Mouse (Mus musculus): ENCODE data around the gene Fads3. TPM values are rescaled to one million over a fixed set of nuclear protein-coding genes. Genes with fewer than 3 reads are reported as not detected.
A peak's percentile ranks its signal among the peaks of the same experiment; 100 is the strongest.

Fads3 gene
- polyA plus RNA-seq, 1 experiment from 2014 or later: 5.8 TPM

DNA sequence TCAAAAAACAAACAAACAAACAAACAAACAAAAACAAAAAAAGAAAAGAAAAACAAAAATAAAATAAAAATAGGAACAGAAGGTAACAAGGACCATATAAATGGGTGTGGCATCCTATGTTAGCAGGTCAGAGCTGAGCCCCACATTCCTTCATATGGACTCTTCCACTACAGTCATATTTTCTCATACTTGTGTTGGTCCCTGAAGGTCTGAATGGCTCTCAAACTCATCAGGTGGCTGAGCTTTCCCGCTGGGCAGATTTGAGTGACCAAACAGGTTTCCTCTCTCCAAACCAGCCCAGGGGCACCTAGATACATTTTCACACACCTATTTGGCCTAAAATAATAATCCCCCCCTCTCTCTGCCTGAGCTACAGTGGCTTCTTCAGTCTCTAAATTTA lies 30.0 kb upstream of the Fads3 start:
- Histone ChIP-seq H3K4me3 (replicated peaks) (no peak overlapping the region), H3K36me3 (no peaks in the 10 kb centered on the region), H3K27me3 (no peaks in the 10 kb centered on the region), H3K4me1 (replicated peaks) (peaks cover 35% of the 10 kb centered on the region), H3K27ac (no peak overlapping the region), H3K4me2 (no peak overlapping the region), H3K9ac (replicated peaks) (no peak overlapping the region), H3K9me3 (no peaks in the 10 kb centered on the region)
- ATAC-seq (ENCODE audit: insufficient number of reproducible peaks, insufficient read depth, low FRiP score, low TSS enrichment, low read depth): no peak
- WGBS: 62% methylated on average over 1 of the region's 1 CpGs

DNA sequence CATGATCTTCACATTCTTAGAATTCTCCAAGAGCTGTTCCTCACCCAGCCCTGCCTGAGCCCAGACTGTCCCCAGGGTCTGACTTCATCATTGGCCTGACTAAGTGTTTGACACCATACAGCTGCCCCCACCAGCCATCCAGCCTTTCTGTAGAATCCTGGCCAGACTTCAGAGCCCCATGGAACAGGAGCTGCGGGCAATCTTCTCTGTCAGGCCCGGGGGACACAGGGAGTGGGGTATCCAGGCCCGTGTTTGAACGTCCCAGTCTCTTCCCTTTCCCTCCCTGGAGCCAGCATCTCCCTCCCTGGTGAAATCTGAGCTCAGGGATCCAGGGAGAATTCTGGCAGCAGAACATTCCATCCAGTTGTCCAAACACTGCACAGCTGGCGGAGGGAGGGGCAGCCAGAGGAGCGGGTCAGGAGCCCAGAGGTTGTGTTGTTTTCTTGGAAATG lies 28.5 kb upstream of the Fads3 start:
- peak; percentile 19; the same call in 1 of the 2 replicates for ATAC-seq (ENCODE audit: insufficient number of reproducible peaks, insufficient read depth, low FRiP score, low TSS enrichment, low read depth)
- Histone ChIP-seq H3K36me3 (no peaks in the 10 kb centered on the region), H3K4me3 (replicated peaks) (no peak overlapping the region), H3K27me3 (no peaks in the 10 kb centered on the region), H3K4me2 (peak overlapping the region; percentile 34; the same call in 1 of the 2 replicates), H3K9ac (replicated peaks) (peak overlapping the region; percentile 42; the same call in 1 of the 2 replicates), H3K4me1 (replicated peaks) (peaks cover 43% of the 10 kb centered on the region), H3K27ac (peak overlapping the region; percentile 96), H3K9me3 (no peaks in the 10 kb centered on the region)
- 5% methylated on average over 6 of the region's 6 CpGs for WGBS

DNA sequence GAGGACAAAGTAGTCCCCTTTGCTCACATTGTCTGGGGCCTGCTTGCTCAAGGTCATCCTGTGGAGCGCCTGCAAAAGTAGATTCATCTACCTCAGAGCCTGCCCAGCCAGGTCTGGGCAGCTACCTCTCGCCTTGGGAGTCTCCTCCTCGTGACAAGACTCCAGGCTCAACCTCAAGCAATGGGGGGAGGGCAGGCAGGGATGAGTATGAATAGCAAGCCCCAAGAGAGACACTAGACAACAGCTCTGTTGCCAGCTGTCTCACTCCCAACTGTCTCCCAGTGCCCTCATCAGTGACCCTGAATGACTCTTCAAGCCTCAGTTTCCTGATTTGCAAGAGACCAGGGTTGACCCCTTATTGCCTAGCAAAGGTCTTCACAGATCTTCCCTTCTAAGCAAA lies 28.0 kb upstream of the Fads3 start:
- no peak for ATAC-seq (ENCODE audit: insufficient number of reproducible peaks, insufficient read depth, low FRiP score, low TSS enrichment, low read depth)
- H3K9ac ChIP-seq (replicated peaks): peak overlapping the region; percentile 42; the same call in 1 of the 2 replicates

DNA sequence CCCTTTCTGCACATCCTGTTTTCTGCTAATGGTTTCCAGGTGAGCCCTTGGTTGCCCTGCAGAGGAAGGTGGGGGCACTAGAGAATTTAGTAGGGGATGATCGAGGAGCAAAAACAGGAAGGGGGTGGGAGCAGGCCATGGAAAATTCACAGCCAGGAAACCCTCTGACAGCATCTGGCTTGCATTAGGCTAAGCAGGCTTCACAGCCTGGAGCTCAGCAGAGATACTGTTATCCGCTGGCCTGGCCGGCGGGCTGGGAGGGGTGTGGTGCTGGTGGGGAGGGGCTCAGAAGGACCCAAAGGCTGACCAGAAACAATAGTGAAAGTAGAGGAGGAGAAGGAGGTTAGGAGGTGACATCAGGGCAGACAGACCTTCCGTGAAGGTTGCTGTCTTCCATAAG lies 27.5 kb upstream of the Fads3 start:
- 4% methylated on average over 5 of the region's 5 CpGs for WGBS
- Histone ChIP-seq H3K36me3 (no peaks in the 10 kb centered on the region), H3K27ac (peak overlapping the region; percentile 96), H3K9me3 (no peaks in the 10 kb centered on the region), H3K4me1 (replicated peaks) (peaks cover 52% of the 10 kb centered on the region), H3K4me3 (replicated peaks) (no peak overlapping the region), H3K9ac (replicated peaks) (no peak overlapping the region), H3K4me2 (0 out of 2 replicates have a peak overlapping the region, but pooled peaks have one; percentile 34), H3K27me3 (no peaks in the 10 kb centered on the region)
- ATAC-seq (ENCODE audit: insufficient number of reproducible peaks, insufficient read depth, low FRiP score, low TSS enrichment, low read depth): peak; percentile 76

More for the DNA sequence above, 28.0 kb upstream of the Fads3 start:
- peaks cover 46% of the 10 kb centered on the region for H3K4me1 ChIP-seq (replicated peaks)
- no peaks in the 10 kb centered on the region for H3K36me3 ChIP-seq
- 14% methylated on average over 3 of the region's 3 CpGs for WGBS
- peak overlapping the region; percentile 96 for H3K27ac ChIP-seq
- no peaks in the 10 kb centered on the region for H3K9me3 ChIP-seq
- H3K4me3 ChIP-seq (replicated peaks): no peak overlapping the region
- H3K4me2 ChIP-seq: peak overlapping the region; percentile 34
- no peaks in the 10 kb centered on the region for H3K27me3 ChIP-seq

DNA sequence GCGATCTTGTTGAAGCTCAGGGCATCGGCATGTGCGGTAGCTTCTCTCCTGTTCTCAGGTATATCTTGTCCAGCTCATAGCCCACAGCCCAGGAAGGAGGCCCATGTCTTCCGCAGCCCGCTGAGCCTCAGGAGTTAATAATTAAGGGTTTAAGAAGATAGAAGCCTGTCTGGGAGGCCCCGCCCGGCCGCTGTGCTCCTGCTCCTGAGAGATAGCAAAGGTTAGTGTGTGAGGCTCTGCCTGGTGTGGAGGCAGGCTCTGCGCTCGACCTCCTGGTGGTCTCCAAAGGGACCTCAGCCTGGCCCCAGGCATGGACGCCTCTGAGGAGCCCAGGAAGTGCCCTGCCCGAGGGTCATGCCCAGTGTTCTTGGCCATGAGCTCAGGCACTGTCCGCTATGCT lies 26.5 kb upstream of the Fads3 start:
- no peak overlapping the region for H3K4me3 ChIP-seq (replicated peaks)
- peak overlapping the region; percentile 96 for H3K27ac ChIP-seq
- 70% methylated on average over 13 of the region's 13 CpGs for WGBS

DNA sequence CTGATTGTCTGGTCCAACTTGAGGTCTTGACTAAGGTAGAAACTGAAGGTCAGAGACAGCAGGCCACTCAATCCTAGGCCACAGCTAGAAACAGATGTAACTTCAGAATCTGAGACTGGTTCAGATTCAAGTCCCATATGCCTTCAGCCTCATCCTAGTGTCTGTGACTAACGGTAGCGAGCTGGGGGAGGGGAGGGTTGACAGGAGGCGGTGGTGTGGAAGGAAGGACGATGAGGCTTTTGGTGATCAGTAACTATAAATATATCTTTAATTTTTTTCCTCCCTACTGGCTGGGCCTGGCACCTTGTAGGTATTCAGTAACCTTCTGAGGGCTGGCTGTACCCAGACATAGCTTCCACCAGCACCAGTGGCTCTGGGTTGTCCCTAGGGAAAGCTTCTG lies 25.9 kb upstream of the Fads3 start:
- Histone ChIP-seq H3K4me2 (no peak overlapping the region), H3K27me3 (no peaks in the 10 kb centered on the region), H3K36me3 (no peaks in the 10 kb centered on the region), H3K4me3 (replicated peaks) (no peak overlapping the region), H3K9ac (replicated peaks) (no peak overlapping the region), H3K27ac (peak overlapping the region; percentile 45; the same call in 1 of the 2 replicates), H3K4me1 (replicated peaks) (peaks cover 64% of the 10 kb centered on the region), H3K9me3 (no peaks in the 10 kb centered on the region)
- ATAC-seq (ENCODE audit: insufficient number of reproducible peaks, insufficient read depth, low FRiP score, low TSS enrichment, low read depth): no peak
- 72% methylated on average over 4 of the region's 4 CpGs for WGBS

More for the DNA sequence above, 26.5 kb upstream of the Fads3 start:
- H3K4me1 ChIP-seq (replicated peaks): peaks cover 61% of the 10 kb centered on the region
- H3K9me3 ChIP-seq: no peaks in the 10 kb centered on the region
- no peak overlapping the region for H3K4me2 ChIP-seq
- no peaks in the 10 kb centered on the region for H3K27me3 ChIP-seq
- ATAC-seq (ENCODE audit: insufficient number of reproducible peaks, insufficient read depth, low FRiP score, low TSS enrichment, low read depth): no peak
- no peaks in the 10 kb centered on the region for H3K36me3 ChIP-seq
- 0 out of 2 replicates have a peak overlapping the region, but pooled peaks have one; percentile 23 for H3K9ac ChIP-seq (replicated peaks)

DNA sequence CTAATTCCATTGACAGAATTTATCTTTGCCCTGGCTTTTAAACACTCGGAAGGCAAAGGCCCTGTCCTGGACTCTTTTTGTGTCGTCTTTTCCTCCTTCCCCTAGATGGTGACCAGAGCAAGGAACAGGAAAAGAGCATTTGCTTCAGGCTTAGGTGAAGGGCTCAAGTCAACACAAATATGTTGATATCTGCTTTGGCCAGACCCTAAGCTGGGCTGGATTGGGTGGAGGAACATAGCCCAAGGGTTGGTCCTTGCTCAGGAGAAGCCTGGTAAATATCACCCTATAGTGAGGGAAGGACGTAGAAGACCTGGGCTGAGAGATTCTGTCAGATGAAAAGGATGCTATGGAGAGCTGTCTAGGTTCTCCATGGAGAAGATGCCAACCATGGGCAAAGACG lies 25.2 kb upstream of the Fads3 start:
- Histone ChIP-seq H3K4me3 (replicated peaks) (no peak overlapping the region), H3K9ac (replicated peaks) (no peak overlapping the region), H3K4me1 (replicated peaks) (peaks cover 64% of the 10 kb centered on the region), H3K9me3 (no peaks in the 10 kb centered on the region), H3K27ac (no peak overlapping the region), H3K27me3 (no peaks in the 10 kb centered on the region), H3K36me3 (no peaks in the 10 kb centered on the region), H3K4me2 (no peak overlapping the region)
- ATAC-seq (ENCODE audit: insufficient number of reproducible peaks, insufficient read depth, low FRiP score, low TSS enrichment, low read depth): no peak
- 92% methylated on average over 4 of the region's 4 CpGs for WGBS

DNA sequence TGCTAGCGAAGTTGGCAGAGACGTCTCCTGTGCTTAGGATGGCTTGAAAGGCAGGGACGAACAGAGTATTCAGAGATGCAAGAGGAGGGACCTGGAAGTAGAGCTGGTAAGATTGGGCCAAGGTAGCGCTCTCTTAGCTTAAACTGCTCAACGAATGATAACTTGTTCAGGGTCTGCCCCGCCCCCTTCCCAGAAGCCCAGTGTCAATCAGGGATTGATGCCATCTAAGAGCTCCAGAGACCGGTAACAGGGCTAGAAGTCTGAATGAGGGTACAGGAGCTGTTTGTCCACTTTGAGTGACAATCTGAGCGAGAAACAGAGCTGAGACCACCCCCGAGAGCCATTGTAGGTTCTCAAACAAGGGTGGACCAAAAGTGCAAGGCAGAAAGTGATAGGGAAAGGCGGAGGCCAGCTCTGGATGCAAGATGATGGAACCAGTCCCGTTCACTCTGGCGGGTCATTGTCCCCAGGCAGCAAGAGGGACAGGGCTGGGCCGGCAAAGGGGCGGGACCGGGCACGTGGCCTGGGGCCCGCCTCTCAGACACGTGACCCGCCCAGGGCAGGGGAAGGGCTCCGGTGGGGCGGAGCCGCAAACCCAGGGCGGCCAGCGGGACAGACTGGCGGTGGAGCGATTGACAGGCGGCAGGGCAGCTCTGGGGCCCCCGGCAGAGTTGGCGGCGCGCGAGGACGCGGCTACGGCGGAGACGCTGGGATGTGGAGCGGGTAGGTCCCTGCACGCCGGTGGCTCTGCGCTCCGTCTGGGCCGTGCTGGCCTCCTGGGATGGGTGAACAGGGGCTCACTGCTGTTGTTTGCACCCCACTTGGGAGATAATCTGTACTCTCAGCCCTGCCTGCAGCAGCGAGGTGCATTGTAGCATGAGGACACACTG lies 23.5 kb upstream of the Fads3 start:
- H3K4me3 ChIP-seq (replicated peaks): peak overlapping the region; percentile 62
- peak; percentile 86 for ATAC-seq (ENCODE audit: insufficient number of reproducible peaks, insufficient read depth, low FRiP score, low TSS enrichment, low read depth)
- no peaks in the 10 kb centered on the region for H3K36me3 ChIP-seq
- H3K27ac ChIP-seq: peak overlapping the region; percentile 87
- no peaks in the 10 kb centered on the region for H3K9me3 ChIP-seq
- H3K9ac ChIP-seq (replicated peaks): peak overlapping the region; percentile 72
- H3K4me1 ChIP-seq (replicated peaks): peaks cover 68% of the 10 kb centered on the region
- H3K4me2 ChIP-seq: peak overlapping the region; percentile 92
- H3K27me3 ChIP-seq: no peaks in the 10 kb centered on the region
- WGBS: 5% methylated on average over 44 of the region's 44 CpGs

DNA sequence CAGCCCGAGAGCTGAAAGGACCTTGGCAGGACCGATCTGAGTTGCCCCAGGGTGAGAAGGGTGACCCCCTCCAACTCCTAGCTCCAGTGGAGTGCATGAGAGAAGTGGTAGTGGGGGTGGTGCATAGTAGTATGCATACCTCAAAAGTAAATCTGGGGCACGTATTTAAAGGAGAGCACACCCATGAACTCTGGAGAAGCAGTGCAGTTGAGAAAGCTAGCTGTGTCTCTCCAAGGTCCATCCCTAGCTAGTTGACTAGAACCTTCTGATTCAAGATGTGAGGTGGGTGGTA lies 22.9 kb upstream of the Fads3 start:
- Histone ChIP-seq H3K27ac (peak overlapping the region; percentile 87), H3K4me2 (peak overlapping the region; percentile 92), H3K4me1 (replicated peaks) (peaks cover 68% of the 10 kb centered on the region), H3K9ac (replicated peaks) (peak overlapping the region; percentile 72), H3K9me3 (no peaks in the 10 kb centered on the region), H3K36me3 (no peaks in the 10 kb centered on the region), H3K4me3 (replicated peaks) (peak overlapping the region; percentile 62), H3K27me3 (no peaks in the 10 kb centered on the region)
- 1% methylated on average over 3 of the region's 3 CpGs for WGBS
- no peak for ATAC-seq (ENCODE audit: insufficient number of reproducible peaks, insufficient read depth, low FRiP score, low TSS enrichment, low read depth)

DNA sequence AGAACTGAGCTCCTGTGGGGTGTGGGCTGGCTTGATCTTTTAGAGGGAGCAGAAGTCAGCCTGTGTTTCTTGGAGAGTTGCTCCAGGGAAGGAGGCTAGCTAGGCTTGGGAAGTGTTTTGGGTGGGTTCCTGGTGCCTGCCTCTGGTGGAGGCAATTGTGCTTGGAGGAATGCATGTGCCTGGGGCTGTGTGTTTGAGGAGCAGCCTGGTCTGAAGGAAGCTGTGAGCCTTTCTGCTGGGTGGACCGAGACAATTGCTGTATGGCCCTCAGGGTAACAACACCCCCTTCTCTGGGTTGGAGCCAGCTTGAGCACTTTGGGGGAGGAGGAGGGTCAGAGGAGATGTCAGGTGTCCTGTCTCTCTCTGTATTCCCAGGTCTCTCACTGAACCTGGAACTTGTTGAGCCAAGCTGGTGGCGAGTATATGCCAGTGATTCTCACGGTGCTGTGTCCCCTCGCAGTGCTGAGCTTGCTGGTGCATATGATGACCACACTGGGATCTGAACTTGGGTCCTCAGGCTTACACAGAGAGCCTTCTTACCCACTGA lies 22.1 kb upstream of the Fads3 start:
- Histone ChIP-seq H3K27ac (no peak overlapping the region), H3K27me3 (no peaks in the 10 kb centered on the region), H3K9ac (replicated peaks) (peak overlapping the region; percentile 72), H3K4me3 (replicated peaks) (peak overlapping the region; percentile 62), H3K36me3 (no peaks in the 10 kb centered on the region), H3K4me2 (peak overlapping the region; percentile 92), H3K9me3 (no peaks in the 10 kb centered on the region), H3K4me1 (replicated peaks) (peaks cover 61% of the 10 kb centered on the region)
- 56% methylated on average over 4 of the region's 4 CpGs for WGBS
- no peak for ATAC-seq (ENCODE audit: insufficient number of reproducible peaks, insufficient read depth, low FRiP score, low TSS enrichment, low read depth)

DNA sequence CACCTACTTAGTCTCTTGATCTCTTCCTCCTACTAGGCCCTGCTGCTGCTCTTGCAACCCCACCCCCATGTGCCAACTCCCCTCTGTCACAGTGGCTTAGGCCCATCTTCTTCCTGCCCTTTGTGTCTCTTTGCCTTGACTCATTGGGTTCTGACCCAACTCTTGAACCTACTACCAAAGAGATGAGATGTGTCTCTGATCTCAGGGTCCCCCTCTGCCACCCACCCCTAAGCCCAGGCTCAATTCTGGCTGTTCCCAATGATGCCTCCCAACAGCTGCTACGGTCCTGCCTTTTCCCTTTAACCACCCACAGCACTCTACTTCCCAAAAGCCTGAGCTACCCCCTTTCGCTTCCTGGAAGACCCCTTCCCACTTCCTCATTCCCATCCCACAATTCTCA lies 19.4 kb upstream of the Fads3 start:
- H3K27ac ChIP-seq: 0 out of 2 replicates have a peak overlapping the region, but pooled peaks have one; percentile 35
- no peaks in the 10 kb centered on the region for H3K9me3 ChIP-seq
- H3K4me2 ChIP-seq: no peak overlapping the region
- WGBS: 90% methylated on average over 2 of the region's 2 CpGs
- 0 out of 2 replicates have a peak overlapping the region, but pooled peaks have one; percentile 2 for H3K9ac ChIP-seq (replicated peaks)
- no peaks in the 10 kb centered on the region; the same call in 1 of the 2 replicates for H3K27me3 ChIP-seq
- H3K4me3 ChIP-seq (replicated peaks): no peak overlapping the region
- no peak for ATAC-seq (ENCODE audit: insufficient number of reproducible peaks, insufficient read depth, low FRiP score, low TSS enrichment, low read depth)
- peaks cover 7% of the 10 kb centered on the region for H3K36me3 ChIP-seq
- peaks cover 58% of the 10 kb centered on the region for H3K4me1 ChIP-seq (replicated peaks)
